Mouse (Mus musculus): ENCODE measurements at regions not wholly inside any gene's neighbourhood (a gene's known extent, or its start where the extent isn't known, plus 50 kb on each side); places are given as distances from the start of the nearest gene placed in this dataset.

DNA sequence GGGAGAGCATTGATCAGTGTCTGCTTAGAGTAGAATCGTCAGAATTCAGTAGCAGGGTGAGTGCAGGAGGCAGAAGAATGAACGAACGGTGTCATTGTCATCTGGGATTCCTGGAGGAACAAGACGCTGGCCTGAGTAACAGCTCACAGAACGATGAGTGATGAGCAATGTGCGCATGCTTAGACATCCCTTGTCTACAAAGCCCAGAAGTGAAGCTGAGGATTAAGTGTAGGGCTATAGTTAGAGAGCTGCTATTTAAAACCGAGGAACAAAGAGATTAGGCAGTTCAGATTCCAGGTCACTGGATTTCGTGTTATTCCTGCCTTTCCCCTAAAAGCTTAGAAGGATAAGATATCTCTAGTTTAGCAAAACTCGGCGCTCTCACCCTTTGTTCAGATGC is 826.8 kb downstream of the Fam19a2 start:
- TF ChIP-seq ETS1 (conservative IDR thresholded peaks at IDR 0.05; ENCODE audit: low read depth, low read length) = no peak
- TF ChIP-seq TCF12 (IDR thresholded peaks at IDR 0.05; ENCODE audit: low read depth, low read length) = no peak
- TF ChIP-seq MXI1 (IDR thresholded peaks at IDR 0.05; ENCODE audit: low read depth, low read length) = no peak
- TF ChIP-seq POLR2A (IDR thresholded peaks at IDR 0.05; ENCODE audit: low read depth, low read length) = no peak
- no peak for TF ChIP-seq EP300 (IDR thresholded peaks at IDR 0.05; ENCODE audit: low read length)
- no peak for TF ChIP-seq CHD2 (IDR thresholded peaks at IDR 0.05; ENCODE audit: low read length)
- TF ChIP-seq ZMIZ1 (IDR thresholded peaks at IDR 0.05; ENCODE audit: low read depth, low read length) = no peak
- TF ChIP-seq CTCF (conservative IDR thresholded peaks at IDR 0.05 in 1 of 2, IDR thresholded peaks at IDR 0.05 in 1 of 2; ENCODE audit: low read depth in 2 of 2, low read length in 2 of 2) = no peak
- TF ChIP-seq POLR2AphosphoS2 (IDR thresholded peaks at IDR 0.05; ENCODE audit: low read depth, low read length) = no peak
- TF ChIP-seq ZC3H11A (IDR thresholded peaks at IDR 0.05; ENCODE audit: low read depth, low read length) = no peak
